Mouse (Mus musculus) CD4-positive helper T cell, adult 2 months (primary cell): Measurements from ENCODE around the gene Rtl6.

Experiments used
- DNase-seq: peaks from one replicate; pipeline ENCODE4 v3.0.0-alpha.2; 2012; ENCODE audit warnings: low read depth, missing footprints, low spot score

Gene Rtl6

GRCm38 (mm10) chr15:84557189-84557921 is at the start of gene Rtl6:
TSS of gene Rtl6 (minus strand) at chr15:84557823.
- DNase-seq: peak; percentile 84

GRCm38 (mm10) chr15:84603267-84603963 is 45.8 kb upstream of the Rtl6 start:
- no peak for DNase-seq

GRCm38 (mm10) chr15:84600977-84601595 is 43.5 kb upstream of the Rtl6 start:
- no peak for DNase-seq

- DNase-seq: no peak
These were observed 41.3 kb upstream of the Rtl6 start for GRCm38 (mm10) chr15:84598911-84599310.

GRCm38 (mm10) chr15:84597816-84598215 is 40.2 kb upstream of the Rtl6 start:
- no peak for DNase-seq

GRCm38 (mm10) chr15:84597021-84597420 is 39.4 kb upstream of the Rtl6 start:
- DNase-seq: no peak

GRCm38 (mm10) chr15:84595241-84595945 is 37.8 kb upstream of the Rtl6 start:
- DNase-seq: no peak

- no peak for DNase-seq
These were observed 35.9 kb upstream of the Rtl6 start for GRCm38 (mm10) chr15:84593514-84593913.

GRCm38 (mm10) chr15:84592240-84592639 is 34.6 kb upstream of the Rtl6 start:
- no peak for DNase-seq

GRCm38 (mm10) chr15:84591573-84592139 is 34.0 kb upstream of the Rtl6 start:
- DNase-seq: no peak

GRCm38 (mm10) chr15:84588371-84588821 is 30.8 kb upstream of the Rtl6 start:
- no peak for DNase-seq

GRCm38 (mm10) chr15:84578607-84579006 is 21.0 kb upstream of the Rtl6 start:
- DNase-seq: no peak

- DNase-seq: no peak
These were observed 19.4 kb upstream of the Rtl6 start for GRCm38 (mm10) chr15:84577019-84577418.

- DNase-seq: no peak
These were observed 9.0 kb upstream of the Rtl6 start for GRCm38 (mm10) chr15:84566568-84567110.

- DNase-seq: no peak
These were observed 3.9 kb upstream of the Rtl6 start for GRCm38 (mm10) chr15:84561501-84561900.

- no peak for DNase-seq
These were observed 949 bp downstream of the Rtl6 start for GRCm38 (mm10) chr15:84556674-84557073.

GRCm38 (mm10) chr15:84551065-84551464 is 6.6 kb downstream of the Rtl6 start:
- peak; percentile 12 for DNase-seq

GRCm38 (mm10) chr15:84549291-84549797 is 8.3 kb downstream of the Rtl6 start:
- no peak for DNase-seq

- DNase-seq: no peak
These were observed 11.6 kb downstream of the Rtl6 start for GRCm38 (mm10) chr15:84546028-84546427.

- DNase-seq: no peak
These were observed 16.4 kb downstream of the Rtl6 start for GRCm38 (mm10) chr15:84541175-84541574.

- no peak for DNase-seq
These were observed 18.5 kb downstream of the Rtl6 start for GRCm38 (mm10) chr15:84538974-84539588.
